Comparison of ENCODE assay signal across 14 mouse cellular contexts in genomic region chr8:94270309-94270708, GRCm38 (mm10). TPM values are rescaled to one million over a fixed set of nuclear protein-coding genes. Genes with fewer than 3 reads are reported as not detected.
DNase-seq lines count a peak whose midpoint lies in the region; ATAC-seq and TF ChIP-seq lines count a peak whose summit lies in the region.
"Had no signal": no experiment of that assay in that cellular context is flagged by ENCODE, and none has a peak within 500 bp of the region (broad histone marks: within the 10 kb centered on the region; RNA-seq: fewer than 3 reads in every experiment).

No protein-coding gene starts in this region.

- no peak overlapping the region for H3K9ac ChIP-seq in heart, embryonic 11.5 days (ENCODE audit: low read depth, low read length)
- no peak overlapping the region for H3K9ac ChIP-seq in heart, adult 2 months (ENCODE audit: low read depth, low read length)
- H3K9ac ChIP-seq in lung, postnatal 0 days (replicated peaks; ENCODE audit: low read depth), result no peak overlapping the region
- H3K9ac ChIP-seq in hindbrain, embryonic 15.5 days, result no peak overlapping the region
- H3K9ac ChIP-seq in stomach, embryonic 16.5 days (ENCODE audit: low read length), result no peak overlapping the region
- H3K9ac ChIP-seq: liver, embryonic 14.5 days had no signal

- H3K4me3 ChIP-seq in heart, embryonic 11.5 days (ENCODE audit: low read depth, low read length), result no peak overlapping the region
- no peak overlapping the region for H3K4me3 ChIP-seq in heart, adult 2 months
- H3K4me3 ChIP-seq in lung, postnatal 0 days (ENCODE audit: low read depth, low read length), result no peak overlapping the region
- peak overlapping the region; percentile 28; the same call in 1 of the 2 replicates for H3K4me3 ChIP-seq in hindbrain, embryonic 15.5 days
- H3K4me3 ChIP-seq in stomach, embryonic 16.5 days (replicated peaks; ENCODE audit: low read length), result no peak overlapping the region

- no peak for TF ChIP-seq EP300 in heart, adult 2 months (IDR thresholded peaks at IDR 0.05; ENCODE audit: insufficient read depth, low read depth, low read length)
- TF ChIP-seq EP300 in lung, postnatal 0 days (IDR thresholded peaks at IDR 0.05), result no peak

- H3K9me3 ChIP-seq in heart, embryonic 11.5 days (replicated peaks; ENCODE audit: control insufficient read depth, low read length), result no peaks in the 10 kb centered on the region
- no peaks in the 10 kb centered on the region for H3K9me3 ChIP-seq in lung, postnatal 0 days (ENCODE audit: low read length)
- no peaks in the 10 kb centered on the region for H3K9me3 ChIP-seq in hindbrain, embryonic 15.5 days
- no peaks in the 10 kb centered on the region for H3K9me3 ChIP-seq in stomach, embryonic 16.5 days (replicated peaks; ENCODE audit: control insufficient read depth, low read length)

- TF ChIP-seq CTCF in heart, adult 2 months (IDR thresholded peaks at IDR 0.05), result no peak
- TF ChIP-seq CTCF in lung, postnatal 0 days (IDR thresholded peaks at IDR 0.05), result no peak

- peaks cover 1% of the 10 kb centered on the region; the same call in 1 of the 2 replicates for H3K79me2 ChIP-seq in heart, adult 2 months (replicated peaks; ENCODE audit: control insufficient read depth, insufficient read depth, low read length)

- no peak for ATAC-seq in heart, embryonic 11.5 days (replicated peaks; ENCODE audit: insufficient number of reproducible peaks, low FRiP score, low TSS enrichment)
- ATAC-seq in lung, postnatal 0 days, result no peak
- ATAC-seq in hindbrain, embryonic 15.5 days (ENCODE audit: low FRiP score, low read depth), result no peak
- no peak for ATAC-seq in stomach, embryonic 16.5 days (ENCODE audit: insufficient read depth, low FRiP score)
- ATAC-seq: Patski had no signal

- peaks cover 36% of the 10 kb centered on the region for H3K4me1 ChIP-seq in heart, embryonic 11.5 days (ENCODE audit: control insufficient read depth, insufficient read depth, low read length)
- peaks cover 4% of the 10 kb centered on the region for H3K4me1 ChIP-seq in heart, adult 2 months (ENCODE audit: control insufficient read depth, insufficient read depth, low read length)
- H3K4me1 ChIP-seq in lung, postnatal 0 days (ENCODE audit: insufficient read depth, low read depth, low read length), result no peaks in the 10 kb centered on the region
- peaks cover 33% of the 10 kb centered on the region for H3K4me1 ChIP-seq in hindbrain, embryonic 15.5 days (replicated peaks)
- H3K4me1 ChIP-seq in stomach, embryonic 16.5 days (ENCODE audit: control insufficient read depth, insufficient read depth, low read length), result peaks cover 26% of the 10 kb centered on the region

- H3K36me3 ChIP-seq in heart, embryonic 11.5 days (ENCODE audit: control insufficient read depth, insufficient read depth, low read length), result no peaks in the 10 kb centered on the region
- H3K36me3 ChIP-seq in heart, adult 2 months (ENCODE audit: control insufficient read depth, insufficient read depth, low read length), result no peaks in the 10 kb centered on the region
- no peaks in the 10 kb centered on the region for H3K36me3 ChIP-seq in lung, postnatal 0 days (ENCODE audit: insufficient read depth, low read length)
- no peaks in the 10 kb centered on the region for H3K36me3 ChIP-seq in hindbrain, embryonic 15.5 days
- no peaks in the 10 kb centered on the region for H3K36me3 ChIP-seq in stomach, embryonic 16.5 days (ENCODE audit: control insufficient read depth, insufficient read depth, low read length)

- H3K27me3 ChIP-seq in heart, embryonic 11.5 days (ENCODE audit: control insufficient read depth, insufficient read depth, low read length), result no peaks in the 10 kb centered on the region
- H3K27me3 ChIP-seq in heart, adult 2 months (ENCODE audit: control insufficient read depth, insufficient read depth, low read length), result no peaks in the 10 kb centered on the region
- H3K27me3 ChIP-seq in lung, postnatal 0 days (replicated peaks; ENCODE audit: insufficient read depth, low read length), result no peaks in the 10 kb centered on the region
- H3K27me3 ChIP-seq in hindbrain, embryonic 15.5 days, result no peaks in the 10 kb centered on the region
- H3K27me3 ChIP-seq in stomach, embryonic 16.5 days (ENCODE audit: control insufficient read depth, insufficient read depth, low read length), result no peaks in the 10 kb centered on the region
- H3K27me3 ChIP-seq: Patski had no signal

- no peak for TF ChIP-seq POLR2A in heart, adult 2 months (IDR thresholded peaks at IDR 0.05; ENCODE audit: insufficient read depth, low read depth, low read length)

- 78% methylated on average over 7 of the region's 7 CpGs for WGBS in heart, embryonic 11.5 days (ENCODE audit: insufficient replicate concordance)
- 65% methylated on average over 7 of the region's 7 CpGs for WGBS in heart, adult 2 months
- WGBS in lung, postnatal 0 days, result 62% methylated on average over 7 of the region's 7 CpGs
- 87% methylated on average over 7 of the region's 7 CpGs for WGBS in hindbrain, embryonic 15.5 days
- WGBS in stomach, embryonic 16.5 days, result 81% methylated on average over 7 of the region's 7 CpGs

- H3K27ac ChIP-seq in heart, embryonic 11.5 days (ENCODE audit: low read depth, low read length), result peak overlapping the region; percentile 63; the same call in 1 of the 2 replicates
- no peak overlapping the region; the same call in 1 of the 2 replicates for H3K27ac ChIP-seq in heart, adult 2 months
- peak overlapping the region; percentile 79 for H3K27ac ChIP-seq in lung, postnatal 0 days (ENCODE audit: low read length)
- 0 out of 2 replicates have a peak overlapping the region, but pooled peaks have one; percentile 26 for H3K27ac ChIP-seq in hindbrain, embryonic 15.5 days (replicated peaks)
- peak overlapping the region; percentile 42 for H3K27ac ChIP-seq in stomach, embryonic 16.5 days (ENCODE audit: low read length)
- H3K27ac ChIP-seq: liver, embryonic 14.5 days had no signal

- no peak for DNase-seq in heart, adult 2 months
- DNase-seq in lung, postnatal 0 days (ENCODE audit: low spot score), result no peak
- no peak for DNase-seq in lung, postnatal 4 days
- DNase-seq in gastrocnemius, postnatal 10 days, result no peak
- no peak for DNase-seq in left cerebral cortex, adult 9 months (ENCODE audit: low spot score in 2 of 2)
- DNase-seq: adrenal gland, postnatal 25 days; cerebellum, adult 9-11 months; kidney, adult 8-10 months; layer of hippocampus, adult 9-11 months had no signal

- peak overlapping the region; percentile 44 for H3K4me2 ChIP-seq in heart, embryonic 11.5 days
- peak overlapping the region; percentile 32; the same call in 1 of the 2 replicates for H3K4me2 ChIP-seq in lung, postnatal 0 days (replicated peaks; ENCODE audit: low read depth, low read length)
- peak overlapping the region; percentile 52 for H3K4me2 ChIP-seq in hindbrain, embryonic 15.5 days
- H3K4me2 ChIP-seq in stomach, embryonic 16.5 days (ENCODE audit: low read depth, low read length), result peak overlapping the region; percentile 23; the same call in 1 of the 2 replicates

- intact Hi-C loops in heart, adult 2 months (cut with DNase I), result no loop called here

RNA-seq across cellular contexts. Expression of gene Nup93, which starts 55.9 kb away (rescaled TPM):
- polyA plus RNA-seq in heart, embryonic 11.5 days (2014; fragmentation: Nextera tagmentation; extraction: Ambion mirVana), result 73.4 and 79.1 TPM in 2 replicates
- 10 to 100 TPM; 13.7 to 15.5 TPM for total RNA-seq in heart, adult 2 months (2021)
- polyA plus RNA-seq in heart, adult 2 months (2012; rRNA removed), result 11.7 and 18.4 TPM in 2 replicates
- polyA plus RNA-seq in lung, postnatal 0 days (2015; fragmentation: Nextera tagmentation; extraction: Ambion mirVana), result 26.7 and 27.1 TPM in 2 replicates
- polyA plus RNA-seq in hindbrain, embryonic 15.5 days (2015; fragmentation: Nextera tagmentation; extraction: Ambion mirVana), result 58.1 and 58.9 TPM in 2 replicates
- polyA plus RNA-seq in stomach, embryonic 16.5 days (2015; fragmentation: Nextera tagmentation; extraction: Ambion mirVana), result 64.9 and 68.5 TPM in 2 replicates
- total RNA-seq in gastrocnemius, postnatal 10 days (2021), result 10 to 100 TPM; 19.3 to 20.3 TPM

RNA-seq across cellular contexts. Expression of gene Slc12a3, which starts 58.7 kb away (rescaled TPM):
- polyA plus RNA-seq in heart, embryonic 11.5 days (2014; fragmentation: Nextera tagmentation; extraction: Ambion mirVana), result 0.20 TPM in 1 of 2 replicates, not detected in the other
- total RNA-seq in heart, adult 2 months (2021), result under 1 TPM; 0.16 to 0.39 TPM
- polyA plus RNA-seq in heart, adult 2 months (2012; rRNA removed), result 0.20 and 0.39 TPM in 2 replicates
- 0.11 and 0.12 TPM in 2 replicates for polyA plus RNA-seq in lung, postnatal 0 days (2015; fragmentation: Nextera tagmentation; extraction: Ambion mirVana)
- 0.08 and 0.14 TPM in 2 replicates for polyA plus RNA-seq in hindbrain, embryonic 15.5 days (2015; fragmentation: Nextera tagmentation; extraction: Ambion mirVana)
- polyA plus RNA-seq in stomach, embryonic 16.5 days (2015; fragmentation: Nextera tagmentation; extraction: Ambion mirVana), result 0.09 TPM in 1 of 2 replicates, not detected in the other
- total RNA-seq in gastrocnemius, postnatal 10 days (2021), result not detected
